ENCODE assay signal across 15 mouse cellular contexts in genomic region chr13:26158703-26159102, GRCm38 (mm10).
DNase-seq lines count a peak whose midpoint lies in the region; ATAC-seq and TF ChIP-seq lines count a peak whose summit lies in the region.
"Had no signal": no experiment of that assay in that cellular context is flagged by ENCODE, and none has a peak within 500 bp of the region (broad histone marks: within the 10 kb centered on the region; RNA-seq: fewer than 3 reads in every experiment).

No protein-coding gene starts in this region.

- peak; percentile 26; the same call in 1 of the 2 replicates for TF ChIP-seq CTCF in lung, adult 2 months (IDR thresholded peaks at IDR 0.05; ENCODE audit: insufficient read depth, low read length)

- no peak for ATAC-seq in forebrain, embryonic 14.5 days
- ATAC-seq in forebrain, embryonic 12.5 days (ENCODE audit: low FRiP score): no peak
- ATAC-seq in frontal cortex, adult (ENCODE audit: low TSS enrichment): no peak
- ATAC-seq: activated CD4-positive, CD25-positive, alpha-beta regulatory T cell, adult 4 months; liver, postnatal 0 days had no signal

- peaks cover 19% of the 10 kb centered on the region for H3K4me1 ChIP-seq in forebrain, embryonic 14.5 days (ENCODE audit: control insufficient read depth, insufficient read depth, low read length)
- peaks cover 30% of the 10 kb centered on the region for H3K4me1 ChIP-seq in forebrain, embryonic 12.5 days
- no peaks in the 10 kb centered on the region for H3K4me1 ChIP-seq in lung, adult 2 months (ENCODE audit: control insufficient read depth, insufficient read depth, low read length)

- peak; percentile 47 for DNase-seq in forebrain, embryonic 14.5 days (ENCODE audit: low spot score)
- DNase-seq in lung, adult 2 months: no peak
- no peak for DNase-seq in lung, postnatal 14 days
- peak; percentile 5 for DNase-seq in ES-CJ7 (ENCODE audit: low read depth, low spot score)
- DNase-seq in embryo, embryonic 9.5 days (ENCODE audit: extremely low spot score): peak; percentile 8
- no peak for DNase-seq in ovary, postnatal 10 days (ENCODE audit: low spot score)
- DNase-seq: B cell, adult 2 months; cerebellum, adult 2 months; gastrocnemius, adult 2 months; kidney, adult 8-10 months; liver, postnatal 0 days had no signal

- no peaks in the 10 kb centered on the region for H3K9me3 ChIP-seq in forebrain, embryonic 14.5 days (replicated peaks; ENCODE audit: control insufficient read depth, low read length)
- H3K9me3 ChIP-seq in forebrain, embryonic 12.5 days: no peaks in the 10 kb centered on the region
- H3K9me3 ChIP-seq: midbrain, embryonic 12.5 days had no signal

- no peaks in the 10 kb centered on the region for H3K27me3 ChIP-seq in forebrain, embryonic 14.5 days (replicated peaks; ENCODE audit: control insufficient read depth, insufficient read depth, low read length)
- H3K27me3 ChIP-seq in forebrain, embryonic 12.5 days: no peaks in the 10 kb centered on the region
- H3K27me3 ChIP-seq: midbrain, embryonic 12.5 days had no signal

- H3K4me3 ChIP-seq in forebrain, embryonic 14.5 days (ENCODE audit: low read depth, low read length): no peak overlapping the region
- H3K4me3 ChIP-seq in forebrain, embryonic 12.5 days (replicated peaks): no peak overlapping the region
- no peak overlapping the region for H3K4me3 ChIP-seq in lung, adult 2 months (replicated peaks; ENCODE audit: extremely low read depth, low read depth, low read length)
- H3K4me3 ChIP-seq: gastrocnemius, adult 2 months; midbrain, embryonic 12.5 days had no signal

- H3K36me3 ChIP-seq in forebrain, embryonic 14.5 days (ENCODE audit: control insufficient read depth, insufficient read depth, low read length): no peaks in the 10 kb centered on the region
- no peaks in the 10 kb centered on the region for H3K36me3 ChIP-seq in forebrain, embryonic 12.5 days (replicated peaks)
- H3K36me3 ChIP-seq: midbrain, embryonic 12.5 days had no signal

- H3K4me2 ChIP-seq in forebrain, embryonic 14.5 days (ENCODE audit: low read length): no peak overlapping the region
- H3K4me2 ChIP-seq in forebrain, embryonic 12.5 days: no peak overlapping the region
- H3K4me2 ChIP-seq: midbrain, embryonic 12.5 days had no signal

- no peak for TF ChIP-seq POLR2A in lung, adult 2 months (IDR thresholded peaks at IDR 0.05; ENCODE audit: borderline replicate concordance, extremely low read depth, low read depth, low read length)

- no peak overlapping the region for H3K27ac ChIP-seq in forebrain, embryonic 14.5 days (ENCODE audit: low read depth, low read length)
- H3K27ac ChIP-seq in forebrain, embryonic 12.5 days: no peak overlapping the region
- H3K27ac ChIP-seq: gastrocnemius, adult 2 months; midbrain, embryonic 12.5 days had no signal

- 69% methylated on average over 2 of the region's 2 CpGs for WGBS in forebrain, embryonic 14.5 days
- 68% methylated on average over 2 of the region's 2 CpGs for WGBS in forebrain, embryonic 12.5 days
- WGBS in lung, adult 2 months: 84% methylated on average over 2 of the region's 2 CpGs

- no peak overlapping the region for H3K9ac ChIP-seq in forebrain, embryonic 14.5 days (ENCODE audit: low read length)
- H3K9ac ChIP-seq in forebrain, embryonic 12.5 days: no peak overlapping the region
- H3K9ac ChIP-seq: liver, postnatal 0 days; midbrain, embryonic 12.5 days had no signal

Comparison
In these comparisons a context has a peak if more than half of its experiments do, and no peak if none do; other contexts are left out.
1. DNase-seq: peak in forebrain, embryonic 14.5 days (single experiment), ES-CJ7 (single experiment) and embryo, embryonic 9.5 days (single experiment); none in lung, adult 2 months (single experiment), lung, postnatal 14 days (single experiment) and ovary, postnatal 10 days (single experiment).